Mouse (Mus musculus): Measurements from ENCODE around the gene Gm42906. TPM values are rescaled to one million over a fixed set of nuclear protein-coding genes. Genes with fewer than 3 reads are reported as not detected.

The Gm42906 gene
- total and polyA plus RNA-seq, 2 experiments from 2014 or later, result not detected

DNA sequence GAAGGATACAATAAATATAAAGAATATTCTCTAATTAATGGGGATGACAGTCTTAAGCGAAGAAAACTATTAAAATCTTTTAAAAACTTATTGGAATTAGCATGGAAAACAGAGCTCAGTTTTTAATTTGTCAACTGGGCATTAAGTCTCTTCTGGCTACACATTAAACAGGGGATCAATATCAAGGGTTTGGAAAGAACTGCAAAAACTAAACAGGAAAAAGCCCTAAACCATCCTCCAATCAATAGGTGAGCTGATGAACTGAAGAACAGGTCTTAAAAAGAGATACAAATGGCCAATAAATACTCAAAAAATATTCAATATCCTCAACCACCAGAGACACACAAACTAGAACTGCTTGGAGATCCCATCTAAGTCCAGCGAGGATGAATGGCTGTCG, 250.8 kb downstream of the Gm42906 start:
- 92% methylated on average over 3 of the region's 3 CpGs for WGBS
- no peak overlapping the region for H3K4me3 ChIP-seq (ENCODE audit: low read length)
- no peak overlapping the region for H3K4me2 ChIP-seq (ENCODE audit: low read depth, low read length)
- no peak for TF ChIP-seq CTCF (IDR thresholded peaks at IDR 0.05; ENCODE audit: low read depth)
- H3K9me3 ChIP-seq (ENCODE audit: low read length), result no peaks in the 10 kb centered on the region
- H3K27me3 ChIP-seq (ENCODE audit: insufficient read depth, low read length), result no peaks in the 10 kb centered on the region
- H3K27ac ChIP-seq, result no peak overlapping the region
- no peak for DNase-seq (ENCODE audit: low spot score)
- H3K36me3 ChIP-seq (ENCODE audit: insufficient read depth, low read length), result no peaks in the 10 kb centered on the region
- no peak overlapping the region for H3K9ac ChIP-seq (replicated peaks; ENCODE audit: low read length)
- H3K4me1 ChIP-seq (ENCODE audit: insufficient read depth, low read length), result 0 out of 2 replicates have a peak, but pooled peaks cover 2% of the 10 kb centered on the region
- no peak for ATAC-seq

DNA sequence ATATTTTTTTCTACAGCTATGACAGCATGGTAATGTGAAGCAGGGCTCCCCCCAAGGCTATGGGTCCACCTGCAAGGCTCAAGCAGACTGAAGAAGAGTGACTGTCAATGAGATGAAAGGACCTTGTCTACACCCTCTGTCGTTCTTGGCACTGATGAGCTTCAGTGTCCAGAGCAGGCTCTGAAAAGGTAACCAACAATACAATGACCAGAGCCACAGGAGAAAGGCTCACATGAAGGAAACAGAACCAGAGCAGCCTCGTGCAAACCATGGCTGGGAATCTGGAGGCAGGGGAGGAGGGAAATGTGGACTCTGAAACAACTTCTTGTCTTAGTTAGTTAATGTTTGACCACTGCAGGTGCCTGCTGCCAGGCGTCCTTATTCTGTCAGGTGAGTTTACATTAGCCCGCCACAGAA, 252.1 kb downstream of the Gm42906 start:
- H3K36me3 ChIP-seq (ENCODE audit: insufficient read depth, low read length), result no peaks in the 10 kb centered on the region
- WGBS, result 76% methylated on average over 4 of the region's 4 CpGs

GRCm38 (mm10) chr5:151174485-151175460, 253.2 kb downstream of the Gm42906 start:
- H3K27me3 ChIP-seq (ENCODE audit: insufficient read depth, low read length), result no peaks in the 10 kb centered on the region
- H3K36me3 ChIP-seq (ENCODE audit: insufficient read depth, low read length), result no peaks in the 10 kb centered on the region
- no peak for DNase-seq (ENCODE audit: low spot score)
- 58% methylated on average over 7 of the region's 7 CpGs for WGBS
- no peak for TF ChIP-seq CTCF (IDR thresholded peaks at IDR 0.05; ENCODE audit: low read depth)
- no peak for ATAC-seq
- H3K9me3 ChIP-seq (ENCODE audit: low read length), result no peaks in the 10 kb centered on the region
- no peak overlapping the region for H3K9ac ChIP-seq (replicated peaks; ENCODE audit: low read length)
- 0 out of 2 replicates have a peak, but pooled peaks cover 2% of the 10 kb centered on the region for H3K4me1 ChIP-seq (ENCODE audit: insufficient read depth, low read length)
- H3K4me2 ChIP-seq (ENCODE audit: low read depth, low read length), result no peak overlapping the region
- H3K4me3 ChIP-seq (ENCODE audit: low read length), result no peak overlapping the region
- H3K27ac ChIP-seq, result peak overlapping the region; percentile 41

More for the DNA sequence above, 252.1 kb downstream of the Gm42906 start:
- no peak overlapping the region for H3K27ac ChIP-seq
- DNase-seq (ENCODE audit: low spot score), result no peak
- TF ChIP-seq CTCF (IDR thresholded peaks at IDR 0.05; ENCODE audit: low read depth), result no peak
- no peaks in the 10 kb centered on the region for H3K9me3 ChIP-seq (ENCODE audit: low read length)
- H3K4me2 ChIP-seq (ENCODE audit: low read depth, low read length), result no peak overlapping the region
- no peak for ATAC-seq
- H3K4me1 ChIP-seq (ENCODE audit: insufficient read depth, low read length), result 0 out of 2 replicates have a peak, but pooled peaks cover 2% of the 10 kb centered on the region
- H3K27me3 ChIP-seq (ENCODE audit: insufficient read depth, low read length), result no peaks in the 10 kb centered on the region
- H3K9ac ChIP-seq (replicated peaks; ENCODE audit: low read length), result no peak overlapping the region
- no peak overlapping the region for H3K4me3 ChIP-seq (ENCODE audit: low read length)

DNA sequence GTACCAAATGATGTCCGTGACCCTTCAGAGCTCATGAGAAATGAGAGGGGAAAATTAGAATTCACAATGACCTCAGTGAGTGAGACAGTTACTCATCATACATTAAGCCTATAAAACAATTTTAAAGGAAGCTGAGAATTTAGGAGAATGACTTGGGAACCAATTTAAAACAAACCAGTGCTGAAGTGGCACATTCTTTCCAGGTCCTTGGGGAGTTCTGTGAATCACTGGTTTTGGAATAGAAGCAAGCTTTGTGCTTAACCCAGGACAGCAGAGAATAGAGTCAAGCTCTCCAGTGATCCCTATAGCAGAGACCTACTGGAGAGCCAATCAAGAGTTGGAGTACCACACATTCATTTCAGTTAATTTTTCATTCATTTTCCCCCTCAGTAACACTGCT, 254.2 kb downstream of the Gm42906 start:
- no peak overlapping the region for H3K27ac ChIP-seq
- no peaks in the 10 kb centered on the region for H3K9me3 ChIP-seq (ENCODE audit: low read length)
- ATAC-seq (no peak), DNase-seq (ENCODE audit: low spot score) (no peak)
- no peak overlapping the region for H3K4me3 ChIP-seq (ENCODE audit: low read length)
- TF ChIP-seq CTCF (IDR thresholded peaks at IDR 0.05; ENCODE audit: low read depth), result no peak
- H3K4me2 ChIP-seq (ENCODE audit: low read depth, low read length), result no peak overlapping the region
- 0 out of 2 replicates have a peak, but pooled peaks cover 2% of the 10 kb centered on the region for H3K4me1 ChIP-seq (ENCODE audit: insufficient read depth, low read length)
- H3K36me3 ChIP-seq (ENCODE audit: insufficient read depth, low read length), result no peaks in the 10 kb centered on the region
- 89% methylated on average over 1 of the region's 1 CpGs for WGBS
- no peak overlapping the region for H3K9ac ChIP-seq (replicated peaks; ENCODE audit: low read length)
- no peaks in the 10 kb centered on the region for H3K27me3 ChIP-seq (ENCODE audit: insufficient read depth, low read length)

GRCm38 (mm10) chr5:151170168-151170750, 257.7 kb downstream of the Gm42906 start:
- no peak overlapping the region for H3K27ac ChIP-seq
- no peak overlapping the region for H3K4me3 ChIP-seq (ENCODE audit: low read length)
- no peak for TF ChIP-seq CTCF (IDR thresholded peaks at IDR 0.05; ENCODE audit: low read depth)
- no peaks in the 10 kb centered on the region for H3K9me3 ChIP-seq (ENCODE audit: low read length)
- H3K4me1 ChIP-seq (ENCODE audit: insufficient read depth, low read length), result 0 out of 2 replicates have a peak, but pooled peaks cover 8% of the 10 kb centered on the region
- no peaks in the 10 kb centered on the region for H3K36me3 ChIP-seq (ENCODE audit: insufficient read depth, low read length)
- H3K9ac ChIP-seq (replicated peaks; ENCODE audit: low read length), result no peak overlapping the region
- H3K27me3 ChIP-seq (ENCODE audit: insufficient read depth, low read length), result no peaks in the 10 kb centered on the region
- no peak overlapping the region for H3K4me2 ChIP-seq (ENCODE audit: low read depth, low read length)
- ATAC-seq (no peak), DNase-seq (ENCODE audit: low spot score) (no peak)
- 85% methylated on average over 3 of the region's 3 CpGs for WGBS

- H3K4me1 ChIP-seq (ENCODE audit: insufficient read depth, low read length), result peaks cover 6% of the 10 kb centered on the region; the same call in 1 of the 2 replicates
- no peak overlapping the region for H3K4me3 ChIP-seq (ENCODE audit: low read length)
- no peak for DNase-seq (ENCODE audit: low spot score)
- TF ChIP-seq CTCF (IDR thresholded peaks at IDR 0.05; ENCODE audit: low read depth), result no peak
- no peak overlapping the region for H3K4me2 ChIP-seq (ENCODE audit: low read depth, low read length)
- no peaks in the 10 kb centered on the region for H3K36me3 ChIP-seq (ENCODE audit: insufficient read depth, low read length)
- no peaks in the 10 kb centered on the region for H3K9me3 ChIP-seq (ENCODE audit: low read length)
- 0 out of 2 replicates have a peak overlapping the region, but pooled peaks have one; percentile 36 for H3K27ac ChIP-seq
- H3K9ac ChIP-seq (replicated peaks; ENCODE audit: low read length), result no peak overlapping the region
- no peak for ATAC-seq
- WGBS, result 81% methylated on average over 3 of the region's 3 CpGs
- H3K27me3 ChIP-seq (ENCODE audit: insufficient read depth, low read length), result no peaks in the 10 kb centered on the region
Observed at GRCm38 (mm10) chr5:151168191-151168590, 259.8 kb downstream of the Gm42906 start.
